Mouse (Mus musculus) small intestine, adult 2 months (tissue): Measurements from ENCODE around the gene Ccdc54.

ENCODE experiments used
- CTCF ChIP-seq: fragments of 200-500 bp; IDR thresholded peaks from 2 replicates; pipeline ENCODE4 v1.5.1; 2012; ENCODE audit warnings: low read depth, mild to moderate bottlenecking, control low read depth, inconsistent platforms, low read length, moderate library complexity, mixed read lengths; ENCODE audit not compliant: insufficient replicate concordance, insufficient read length; ENCODE audit errors: extremely low read depth
- POLR2A ChIP-seq: fragments of 200-500 bp; IDR thresholded peaks from 2 replicates; pipeline ENCODE4 v1.6.1; 2012; ENCODE audit warnings: low read depth, mild to moderate bottlenecking, control low read depth, inconsistent platforms, low read length, moderate library complexity

DNA sequence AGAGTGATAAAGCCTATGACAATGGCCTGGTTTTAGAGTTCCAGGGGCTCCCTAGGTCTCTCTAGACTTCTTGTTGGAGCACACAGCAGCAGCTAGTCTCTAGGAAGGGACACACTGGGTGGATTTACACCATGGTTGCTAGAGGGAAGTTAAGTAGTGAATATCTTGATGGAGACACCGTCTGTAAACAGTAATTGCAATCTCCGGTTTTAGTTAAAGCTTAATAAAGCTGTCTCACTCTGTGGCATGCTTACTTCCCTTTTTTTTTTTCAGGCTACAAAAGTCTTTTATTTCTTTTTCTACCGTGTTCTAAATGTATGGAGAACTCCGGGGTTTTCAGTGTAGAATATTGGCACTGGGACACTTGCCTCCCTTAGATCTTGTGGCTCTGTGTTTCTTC lies 22.0 kb upstream of the Ccdc54 start:
- no peak for TF ChIP-seq CTCF
- no peak for TF ChIP-seq POLR2A
